Mouse (Mus musculus): Measurements from ENCODE around the gene Slbp.

GRCm38 (mm10) chr5:33674439-33674838 lies 22.1 kb upstream of the Slbp start:
- TF ChIP-seq CTCF (IDR thresholded peaks at IDR 0.05; ENCODE audit: control insufficient read depth, insufficient read depth, insufficient read length) (no peak), MAX (IDR thresholded peaks at IDR 0.05) (no peak), MYOG (IDR thresholded peaks at IDR 0.05; ENCODE audit: control insufficient read depth, extremely low read depth, insufficient read length) (no peak), USF1 (IDR thresholded peaks at IDR 0.05; ENCODE audit: low read depth) (no peak)
